ENCODE assay signal across 29 mouse cellular contexts in genomic region chr5:37634791-37635190, GRCm38 (mm10).
"Had no signal": no experiment of that assay in that cellular context is flagged by ENCODE, and none has a peak within 500 bp of the region (broad histone marks: within the 10 kb centered on the region; RNA-seq: fewer than 3 reads in every experiment).

No protein-coding gene starts in this region.

- H3K9ac ChIP-seq: heart, embryonic 12.5 days; heart, embryonic 13.5 days; heart, embryonic 15.5 days; hindbrain, embryonic 12.5 days; hindbrain, embryonic 13.5 days; hindbrain, embryonic 14.5 days; hindbrain, embryonic 15.5 days; intestine, embryonic 15.5 days; kidney, embryonic 15.5 days had no signal

- H3K4me3 ChIP-seq: heart, embryonic 12.5 days; heart, embryonic 13.5 days; heart, embryonic 15.5 days; hindbrain, embryonic 10.5 days; hindbrain, embryonic 12.5 days; hindbrain, embryonic 13.5 days; hindbrain, embryonic 15.5 days; intestine, embryonic 15.5 days; kidney, embryonic 15.5 days; layer of hippocampus, adult 2 months; left cerebral cortex, adult 2 months had no signal

- DNase-seq: heart, postnatal 10 days; heart, postnatal 36 days; heart, postnatal 4 days; kidney, adult 11 months; kidney, adult 18-20 months; kidney, adult 2 months; kidney, adult 8-10 months; kidney, adult 9 months; kidney, postnatal 10 days; kidney, postnatal 14 days; kidney, postnatal 25 days; kidney, postnatal 36 days; kidney, postnatal 4 days; layer of hippocampus, adult 9-11 months; layer of hippocampus, postnatal 36 days had no signal

- H3K27ac ChIP-seq: heart, embryonic 13.5 days; heart, embryonic 15.5 days; hindbrain, embryonic 10.5 days; hindbrain, embryonic 12.5 days; hindbrain, embryonic 13.5 days; hindbrain, embryonic 14.5 days; hindbrain, embryonic 15.5 days; hindbrain, postnatal 0 days; intestine, embryonic 15.5 days; kidney, embryonic 15.5 days; kidney, postnatal 0 days; layer of hippocampus, adult 2 months; left cerebral cortex, adult 2 months had no signal

- H3K9me3 ChIP-seq: heart, embryonic 15.5 days; hindbrain, embryonic 15.5 days; kidney, embryonic 15.5 days had no signal

- H3K36me3 ChIP-seq: heart, embryonic 12.5 days; heart, embryonic 13.5 days; heart, embryonic 15.5 days; hindbrain, embryonic 10.5 days; hindbrain, embryonic 12.5 days; hindbrain, embryonic 13.5 days; hindbrain, embryonic 15.5 days; intestine, embryonic 15.5 days; kidney, embryonic 15.5 days had no signal

- H3K4me1 ChIP-seq: heart, embryonic 12.5 days; heart, embryonic 13.5 days; heart, embryonic 15.5 days; hindbrain, embryonic 10.5 days; hindbrain, embryonic 12.5 days; hindbrain, embryonic 13.5 days; hindbrain, embryonic 15.5 days; intestine, embryonic 15.5 days; kidney, embryonic 15.5 days had no signal

- H3K27me3 ChIP-seq: heart, embryonic 12.5 days; heart, embryonic 13.5 days; heart, embryonic 15.5 days; hindbrain, embryonic 12.5 days; hindbrain, embryonic 13.5 days; hindbrain, embryonic 15.5 days; intestine, embryonic 15.5 days; kidney, embryonic 15.5 days had no signal
